Mouse (Mus musculus) liver, embryonic 11.5 days (tissue): ENCODE measurements around the gene Dusp14. TPM values are rescaled to one million over a fixed set of nuclear protein-coding genes. Genes with fewer than 3 reads are reported as not detected.

Experiments used
- ATAC-seq: fragments of 200-750 bp; cut with Nextera tagmentation; replicated peaks from 2 replicates; pipeline ENCODE4 v1.8.0; 2017; ENCODE audit warnings: moderate number of reproducible peaks, mild to moderate bottlenecking, moderate TSS enrichment, moderate library complexity; ENCODE audit not compliant: low FRiP score
- DNase-seq: peaks from one replicate; pipeline ENCODE4 v3.0.0-alpha.2; 2017; ENCODE audit warnings: low spot score
- H3K27ac ChIP-seq: fragments of 300-500 bp; sonication (generic); 2 replicates; pipeline ENCODE4 v1.5.1; 2014; ENCODE audit warnings: mild to moderate bottlenecking, low read depth, low read length, control low read depth
- H3K27me3 ChIP-seq: fragments of 300-500 bp; sonication (generic); replicated peaks from 2 replicates; pipeline ENCODE4 v1.6.1; 2014; ENCODE audit warnings: low read length, mixed read lengths; ENCODE audit not compliant: control insufficient read depth, insufficient read depth
- H3K36me3 ChIP-seq: fragments of 300-500 bp; sonication (generic); 2 replicates; pipeline ENCODE4 v1.6.1; 2014; ENCODE audit warnings: mild to moderate bottlenecking, low read length, moderate library complexity, mixed read lengths; ENCODE audit not compliant: control insufficient read depth, insufficient read depth
- H3K4me1 ChIP-seq: fragments of 300-500 bp; sonication (generic); replicated peaks from 2 replicates; pipeline ENCODE4 v1.6.1; 2014; ENCODE audit warnings: low read length, mixed read lengths; ENCODE audit not compliant: control insufficient read depth, insufficient read depth
- H3K4me2 ChIP-seq: fragments of 300-500 bp; sonication (generic); 2 replicates; pipeline ENCODE4 v1.6.1; 2014; ENCODE audit warnings: mild to moderate bottlenecking, control low read depth, moderate library complexity
- H3K4me3 ChIP-seq: fragments of 300-500 bp; sonication (generic); 2 replicates; pipeline ENCODE4 v1.5.1; 2014; ENCODE audit warnings: low read depth, low read length, control low read depth
- H3K9ac ChIP-seq: fragments of 300-500 bp; sonication (generic); 2 replicates; pipeline ENCODE4 v1.6.1; 2014; ENCODE audit warnings: low read depth, low read length, control low read depth
- H3K9me3 ChIP-seq: fragments of 300-500 bp; sonication (generic); 2 replicates; pipeline ENCODE4 v1.6.1; 2016; ENCODE audit warnings: low read length, inconsistent platforms, mixed read lengths; ENCODE audit not compliant: control insufficient read depth
- WGBS: fragments of 180-500 bp; shearing (Covaris S2); extraction: QIAGEN DNeasy Blood & Tissue Kit; methylation state at CpG from one replicate; pipeline ENCODE4 v1.1.7; 2014; 5-methylcytosine and 5-hydroxymethylcytosine counted together
- polyA plus RNA-seq: library from polyadenylated mRNA; unstranded; fragments of >200 nt; fragmentation: Nextera tagmentation; extraction: Ambion mirVana; gene quantifications from 2 replicates; pipeline ENCODE4 v1.2.1, GENCODE M21; 2014

Gene Dusp14
- polyA plus RNA-seq, 1 experiment from 2014 or later: 1.7 TPM

DNA sequence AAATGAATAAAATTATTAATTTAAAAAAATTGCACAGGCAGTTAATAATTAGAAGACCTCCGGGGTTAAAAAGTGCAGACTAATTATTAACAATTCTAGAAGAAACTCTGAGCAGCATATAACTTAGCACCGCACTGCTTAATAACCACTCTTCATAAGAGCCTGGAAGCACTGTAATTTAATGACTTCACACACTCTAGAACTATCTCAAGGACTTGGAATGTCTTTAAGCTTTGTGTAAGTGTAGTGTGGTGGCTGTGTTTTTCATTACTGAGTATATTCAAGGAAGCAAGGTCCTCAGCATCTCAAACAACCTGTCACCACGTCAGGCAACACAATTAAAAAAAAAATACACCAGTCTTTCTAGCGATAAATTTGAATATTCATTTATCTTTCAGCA, 26.0 kb upstream of the Dusp14 start:
- Histone ChIP-seq H3K36me3 (peaks cover 8% of the 10 kb centered on the region; the same call in 1 of the 2 replicates), H3K4me2 (no peak overlapping the region), H3K4me3 (no peak overlapping the region), H3K9me3 (no peaks in the 10 kb centered on the region), H3K27ac (no peak overlapping the region), H3K4me1 (no peaks in the 10 kb centered on the region), H3K9ac (no peak overlapping the region), H3K27me3 (no peaks in the 10 kb centered on the region)
- WGBS: 87% methylated on average over 4 of the region's 4 CpGs
- DNase-seq (no peak), ATAC-seq (no peak)

GRCm38 (mm10) chr11:84090572-84090971, 21.5 kb upstream of the Dusp14 start:
- Histone ChIP-seq H3K27me3 (no peaks in the 10 kb centered on the region), H3K4me3 (no peak overlapping the region), H3K27ac (no peak overlapping the region), H3K9ac (no peak overlapping the region), H3K4me1 (no peaks in the 10 kb centered on the region), H3K9me3 (no peaks in the 10 kb centered on the region), H3K4me2 (no peak overlapping the region), H3K36me3 (peaks cover 2% of the 10 kb centered on the region; the same call in 1 of the 2 replicates)
- DNase-seq: no peak
- ATAC-seq: no peak
- WGBS: 90% methylated on average over 8 of the region's 8 CpGs

DNA sequence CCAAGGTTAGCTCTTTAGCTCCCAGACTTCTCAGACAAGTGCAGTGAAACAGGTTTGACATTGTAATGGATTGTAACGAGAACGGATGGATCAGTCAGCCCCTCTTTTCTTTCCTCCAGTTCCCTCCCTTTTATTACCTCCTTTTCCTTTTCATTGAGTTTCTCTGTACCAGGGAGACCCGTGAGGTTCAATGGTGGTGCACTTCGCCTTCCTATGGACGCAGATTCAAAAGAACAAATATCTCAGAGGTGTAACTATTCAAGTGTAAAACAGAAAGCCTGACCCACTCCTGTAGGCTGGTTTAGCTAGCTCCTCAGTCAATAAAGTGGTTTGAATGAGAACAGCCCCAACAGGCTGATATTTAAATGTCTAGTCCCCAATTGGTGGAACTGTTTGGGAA, 12.8 kb upstream of the Dusp14 start:
- no peak overlapping the region for H3K4me3 ChIP-seq
- DNase-seq: no peak
- H3K9me3 ChIP-seq: no peaks in the 10 kb centered on the region
- no peak overlapping the region for H3K4me2 ChIP-seq
- no peaks in the 10 kb centered on the region for H3K4me1 ChIP-seq
- WGBS: 94% methylated on average over 5 of the region's 5 CpGs
- no peak overlapping the region for H3K9ac ChIP-seq
- no peak overlapping the region for H3K27ac ChIP-seq
- no peaks in the 10 kb centered on the region for H3K27me3 ChIP-seq
- no peak for ATAC-seq
- H3K36me3 ChIP-seq: peaks cover 18% of the 10 kb centered on the region

DNA sequence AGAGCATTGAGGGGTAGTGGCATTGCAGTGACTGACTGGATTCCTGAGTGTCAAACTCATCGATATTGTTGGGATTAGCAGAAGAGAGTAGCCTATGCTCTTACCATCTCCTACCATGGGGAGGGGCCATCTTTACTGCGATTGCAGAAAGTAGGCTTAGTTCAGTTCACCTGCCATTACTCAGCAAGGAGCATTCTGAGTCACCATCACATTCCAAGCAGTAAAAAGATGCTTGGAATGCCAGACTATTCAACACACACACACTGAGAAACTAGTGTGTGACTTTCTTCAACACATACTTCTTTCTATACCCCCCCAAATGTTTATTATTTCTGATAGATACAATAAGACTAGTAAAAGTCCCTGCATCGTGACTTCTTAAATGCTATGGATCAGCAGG, 11.3 kb upstream of the Dusp14 start:
- 89% methylated on average over 3 of the region's 3 CpGs for WGBS

DNA sequence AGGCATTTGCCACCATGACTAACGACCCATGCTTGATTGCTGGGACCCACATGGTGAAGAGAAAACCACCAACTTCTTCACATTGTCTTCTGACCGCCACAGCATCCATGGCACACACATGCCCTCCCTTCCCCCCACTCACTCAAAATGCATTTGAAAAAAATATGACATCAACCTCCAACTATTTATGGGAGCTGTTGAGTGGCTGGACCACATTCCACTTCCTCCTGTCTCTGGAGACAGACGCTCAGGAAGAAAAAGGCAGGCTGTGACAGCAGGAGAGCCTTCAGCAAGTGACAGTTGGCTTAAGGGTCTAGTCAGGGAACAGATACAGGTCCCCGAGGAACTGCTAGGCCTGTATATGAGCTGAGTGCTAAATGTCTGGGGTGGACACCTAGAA, 10.8 kb upstream of the Dusp14 start:
- no peak overlapping the region for H3K27ac ChIP-seq
- 81% methylated on average over 4 of the region's 4 CpGs for WGBS
- DNase-seq (no peak), ATAC-seq (no peak)
- H3K9ac ChIP-seq: no peak overlapping the region
- no peak overlapping the region for H3K4me3 ChIP-seq
- H3K36me3 ChIP-seq: peaks cover 15% of the 10 kb centered on the region
- no peak overlapping the region for H3K4me2 ChIP-seq
- H3K9me3 ChIP-seq: no peaks in the 10 kb centered on the region
- no peaks in the 10 kb centered on the region for H3K4me1 ChIP-seq
- no peaks in the 10 kb centered on the region for H3K27me3 ChIP-seq

More for the DNA sequence above, 11.3 kb upstream of the Dusp14 start:
- Histone ChIP-seq H3K9ac (no peak overlapping the region), H3K9me3 (no peaks in the 10 kb centered on the region), H3K36me3 (peaks cover 15% of the 10 kb centered on the region), H3K4me3 (no peak overlapping the region), H3K4me1 (no peaks in the 10 kb centered on the region), H3K27ac (no peak overlapping the region), H3K27me3 (no peaks in the 10 kb centered on the region), H3K4me2 (no peak overlapping the region)
- ATAC-seq: no peak
- DNase-seq: no peak

- Histone ChIP-seq H3K9ac (no peak overlapping the region), H3K36me3 (peaks cover 15% of the 10 kb centered on the region), H3K4me1 (no peaks in the 10 kb centered on the region), H3K9me3 (no peaks in the 10 kb centered on the region), H3K4me3 (no peak overlapping the region), H3K4me2 (no peak overlapping the region), H3K27me3 (no peaks in the 10 kb centered on the region), H3K27ac (no peak overlapping the region)
- WGBS: 91% methylated on average over 11 of the region's 11 CpGs
- DNase-seq (no peak), ATAC-seq (no peak)
Observed at GRCm38 (mm10) chr11:84079361-84079760, 10.3 kb upstream of the Dusp14 start.

- Histone ChIP-seq H3K4me2 (no peak overlapping the region), H3K9me3 (no peaks in the 10 kb centered on the region), H3K9ac (no peak overlapping the region), H3K4me1 (no peaks in the 10 kb centered on the region), H3K27me3 (no peaks in the 10 kb centered on the region), H3K4me3 (no peak overlapping the region), H3K36me3 (peaks cover 15% of the 10 kb centered on the region), H3K27ac (no peak overlapping the region)
- ATAC-seq (no peak), DNase-seq (no peak)
- 90% methylated on average over 9 of the region's 9 CpGs for WGBS
Observed at GRCm38 (mm10) chr11:84078601-84079000, 9.5 kb upstream of the Dusp14 start.

DNA sequence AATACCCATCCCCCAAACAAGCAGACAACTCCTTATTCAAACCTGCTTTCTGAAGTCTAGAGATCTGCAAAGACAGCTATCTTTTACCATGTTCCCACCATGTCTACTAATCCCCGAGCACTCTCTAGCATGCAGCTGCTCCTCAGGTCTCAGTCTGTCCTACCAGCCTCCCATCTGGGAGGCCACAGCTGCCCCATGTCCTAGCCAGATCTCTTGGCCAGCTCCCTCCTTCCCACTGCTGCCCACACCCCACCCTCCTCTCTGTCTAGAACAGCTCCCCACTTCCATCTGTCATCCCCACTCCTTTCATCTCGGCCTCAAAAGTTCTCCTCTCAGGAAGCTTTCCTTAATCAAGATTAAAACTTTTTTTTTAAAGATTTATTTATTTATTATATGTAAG, 7.9 kb upstream of the Dusp14 start:
- H3K27me3 ChIP-seq: no peaks in the 10 kb centered on the region
- 68% methylated on average over 2 of the region's 2 CpGs for WGBS
- H3K27ac ChIP-seq: no peak overlapping the region
- no peak for DNase-seq
- H3K9me3 ChIP-seq: no peaks in the 10 kb centered on the region
- H3K36me3 ChIP-seq: peaks cover 13% of the 10 kb centered on the region
- ATAC-seq: no peak
- no peak overlapping the region for H3K4me3 ChIP-seq
- no peaks in the 10 kb centered on the region for H3K4me1 ChIP-seq
- H3K4me2 ChIP-seq: no peak overlapping the region
- no peak overlapping the region for H3K9ac ChIP-seq

- Histone ChIP-seq H3K4me1 (no peaks in the 10 kb centered on the region), H3K4me3 (no peak overlapping the region), H3K27me3 (peaks cover 6% of the 10 kb centered on the region), H3K9ac (no peak overlapping the region), H3K36me3 (peaks cover 5% of the 10 kb centered on the region), H3K4me2 (no peak overlapping the region), H3K9me3 (no peaks in the 10 kb centered on the region), H3K27ac (no peak overlapping the region)
- ATAC-seq: no peak
- WGBS: 79% methylated on average over 7 of the region's 7 CpGs
- no peak for DNase-seq
Observed at GRCm38 (mm10) chr11:84073816-84074764, 5.0 kb upstream of the Dusp14 start.
